Mouse (Mus musculus) left cerebral cortex, adult 9 months (tissue): ENCODE data around the gene Dgcr8.
A peak's percentile ranks its signal among the peaks of the same experiment; 100 is the strongest.

Source experiments
- DNase-seq, 2 experiments: peaks; one replicate each; pipeline ENCODE4 v3.0.0; 2022; ENCODE audit warnings: low spot score in 2 of 2

Dgcr8 gene

GRCm38 (mm10) chr16:18220856-18221542 lies 68.0 kb downstream of the Dgcr8 start:
- DNase-seq = no peak

- peak in 1 of 2 experiments; percentile 61 for DNase-seq
These were observed 69.0 kb downstream of the Dgcr8 start for GRCm38 (mm10) chr16:18220001-18220400.

GRCm38 (mm10) chr16:18218580-18218996 lies 70.5 kb downstream of the Dgcr8 start:
- DNase-seq = no peak

- no peak for DNase-seq
These were observed 71.5 kb downstream of the Dgcr8 start, which contains the start of gene Ccdc188 for GRCm38 (mm10) chr16:18217579-18217978. TSS of gene Ccdc188 (plus strand) at chr16:18217879.

- DNase-seq = no peak
These were observed 74.2 kb downstream of the Dgcr8 start for GRCm38 (mm10) chr16:18214858-18215257.

GRCm38 (mm10) chr16:18213689-18214088 lies 75.4 kb downstream of the Dgcr8 start:
- peak in 1 of 2 experiments; percentile 75 for DNase-seq

- DNase-seq = peak; percentile 63 to 94
These were observed 77.5 kb downstream of the Dgcr8 start for GRCm38 (mm10) chr16:18211417-18212171.

GRCm38 (mm10) chr16:18210701-18211416 lies 78.2 kb downstream of the Dgcr8 start:
- peak in 1 of 2 experiments; percentile 88 for DNase-seq
